Mouse (Mus musculus) macrophage (primary cell): ENCODE measurements around the gene Ppara. TPM values are rescaled to one million over a fixed set of nuclear protein-coding genes. Genes with fewer than 3 reads are reported as not detected.

Experiments used
- H3K27ac ChIP-seq: fragments of 350-480 bp; formaldehyde crosslinking; 2 replicates; pipeline ENCODE4 v1.9.0; 2021
- H3K36me3 ChIP-seq: fragments of 350-480 bp; formaldehyde crosslinking; 2 replicates; pipeline ENCODE4 v1.9.0; 2021; ENCODE audit errors: inconsistent target
- H3K4me3 ChIP-seq: fragments of 350-480 bp; formaldehyde crosslinking; 2 replicates; pipeline ENCODE4 v1.9.0; 2021; ENCODE audit errors: inconsistent target
- H3K79me2 ChIP-seq: fragments of 350-480 bp; formaldehyde crosslinking; 2 replicates; pipeline ENCODE4 v1.9.0; 2021; ENCODE audit errors: inconsistent target
- WGBS: methylation state at CpG from one replicate; pipeline ENCODE4 v1.1.7; 2026; ENCODE audit warnings: inconsistent platforms; ENCODE audit not compliant: missing documents; 5-methylcytosine and 5-hydroxymethylcytosine counted together
- polyA plus RNA-seq: library from polyadenylated mRNA; stranded (reverse); fragments of 250-400 nt; gene quantifications from 3 replicates; pipeline ENCODE4 v1.2.4, GENCODE M21; 2018; ENCODE audit warnings: inconsistent platforms

Ppara gene
- polyA plus RNA-seq, 1 experiment from 2014 or later, result not detected

- no peak overlapping the region for H3K27ac ChIP-seq
- WGBS, result 97% methylated on average over 9 of the region's 9 CpGs
- H3K79me2 ChIP-seq, result no peaks in the 10 kb centered on the region
- no peak overlapping the region for H3K4me3 ChIP-seq
- peaks cover 43% of the 10 kb centered on the region; the same call in 1 of the 2 replicates for H3K36me3 ChIP-seq
Observed at GRCm38 (mm10) chr15:85700716-85701115, 34.1 kb upstream of the Ppara start.

GRCm38 (mm10) chr15:85701128-85701930 lies 33.5 kb upstream of the Ppara start:
- peaks cover 41% of the 10 kb centered on the region; the same call in 1 of the 2 replicates for H3K36me3 ChIP-seq
- H3K27ac ChIP-seq, result no peak overlapping the region
- no peaks in the 10 kb centered on the region for H3K79me2 ChIP-seq
- WGBS, result 97% methylated on average over 10 of the region's 10 CpGs
- H3K4me3 ChIP-seq, result no peak overlapping the region

- Histone ChIP-seq H3K27ac (no peak overlapping the region), H3K79me2 (no peaks in the 10 kb centered on the region), H3K36me3 (peaks cover 39% of the 10 kb centered on the region; the same call in 1 of the 2 replicates), H3K4me3 (no peak overlapping the region)
- WGBS, result 96% methylated on average over 13 of the region's 13 CpGs
Observed at GRCm38 (mm10) chr15:85702411-85702951, 32.3 kb upstream of the Ppara start.

DNA sequence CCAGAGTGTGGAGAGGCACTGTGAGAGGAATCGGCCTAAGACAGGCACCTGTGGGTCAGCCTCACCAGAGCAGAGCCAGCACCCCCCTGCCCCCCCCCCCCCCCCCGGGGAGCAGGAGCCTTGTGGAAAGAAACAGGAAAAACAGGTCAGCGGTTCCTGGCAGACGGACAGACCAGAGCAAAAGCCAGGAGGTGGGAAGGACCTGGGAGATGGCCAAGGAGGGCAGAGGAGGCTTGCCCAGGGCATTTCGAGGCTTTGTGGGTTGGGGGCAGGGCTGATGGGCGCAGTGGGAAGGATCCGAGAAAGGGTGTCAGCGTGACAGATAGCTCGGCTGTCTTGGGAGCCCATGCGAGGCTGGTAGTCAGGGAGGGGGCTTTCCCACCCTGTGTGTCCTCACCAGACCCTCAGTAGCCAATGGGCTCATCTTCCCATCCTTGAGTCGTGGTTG lies 31.6 kb upstream of the Ppara start:
- no peaks in the 10 kb centered on the region for H3K79me2 ChIP-seq
- 86% methylated on average over 11 of the region's 11 CpGs for WGBS
- peaks cover 38% of the 10 kb centered on the region; the same call in 1 of the 2 replicates for H3K36me3 ChIP-seq
- no peak overlapping the region for H3K27ac ChIP-seq
- no peak overlapping the region for H3K4me3 ChIP-seq

GRCm38 (mm10) chr15:85703858-85704257 lies 30.9 kb upstream of the Ppara start:
- Histone ChIP-seq H3K36me3 (peaks cover 38% of the 10 kb centered on the region; the same call in 1 of the 2 replicates), H3K27ac (no peak overlapping the region), H3K4me3 (no peak overlapping the region), H3K79me2 (no peaks in the 10 kb centered on the region)
- 92% methylated on average over 4 of the region's 4 CpGs for WGBS

- Histone ChIP-seq H3K27ac (no peak overlapping the region), H3K79me2 (no peaks in the 10 kb centered on the region), H3K36me3 (peaks cover 34% of the 10 kb centered on the region; the same call in 1 of the 2 replicates), H3K4me3 (no peak overlapping the region)
- 92% methylated on average over 8 of the region's 8 CpGs for WGBS
Observed at GRCm38 (mm10) chr15:85704341-85705012, 30.3 kb upstream of the Ppara start.

DNA sequence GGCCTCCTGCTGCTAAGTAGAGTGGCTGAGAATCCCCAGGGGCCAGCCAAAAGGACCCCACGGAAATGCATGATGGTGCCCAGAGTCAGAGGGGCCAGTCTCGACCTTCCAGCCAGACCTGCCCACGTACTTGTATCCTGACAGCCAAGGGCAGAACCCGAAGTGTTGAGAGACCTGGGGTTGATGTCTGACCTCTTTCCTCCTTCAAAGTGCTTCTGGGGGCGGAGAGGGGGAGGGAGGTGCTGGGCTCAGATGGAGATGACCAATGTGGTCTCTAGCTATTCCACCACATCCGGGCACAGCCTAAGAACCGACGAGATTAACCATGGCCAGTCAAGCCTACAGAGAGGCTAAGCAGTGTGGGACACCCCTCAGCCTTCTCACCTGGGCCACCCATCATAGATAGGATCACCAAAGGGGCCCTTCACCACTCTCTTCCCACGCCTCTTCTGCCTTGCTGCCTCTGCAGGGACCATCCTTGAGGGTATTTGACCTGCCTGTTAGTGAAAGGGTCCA lies 29.7 kb upstream of the Ppara start:
- Histone ChIP-seq H3K4me3 (no peak overlapping the region), H3K79me2 (no peaks in the 10 kb centered on the region), H3K36me3 (peaks cover 33% of the 10 kb centered on the region; the same call in 1 of the 2 replicates), H3K27ac (no peak overlapping the region)
- 85% methylated on average over 9 of the region's 9 CpGs for WGBS

DNA sequence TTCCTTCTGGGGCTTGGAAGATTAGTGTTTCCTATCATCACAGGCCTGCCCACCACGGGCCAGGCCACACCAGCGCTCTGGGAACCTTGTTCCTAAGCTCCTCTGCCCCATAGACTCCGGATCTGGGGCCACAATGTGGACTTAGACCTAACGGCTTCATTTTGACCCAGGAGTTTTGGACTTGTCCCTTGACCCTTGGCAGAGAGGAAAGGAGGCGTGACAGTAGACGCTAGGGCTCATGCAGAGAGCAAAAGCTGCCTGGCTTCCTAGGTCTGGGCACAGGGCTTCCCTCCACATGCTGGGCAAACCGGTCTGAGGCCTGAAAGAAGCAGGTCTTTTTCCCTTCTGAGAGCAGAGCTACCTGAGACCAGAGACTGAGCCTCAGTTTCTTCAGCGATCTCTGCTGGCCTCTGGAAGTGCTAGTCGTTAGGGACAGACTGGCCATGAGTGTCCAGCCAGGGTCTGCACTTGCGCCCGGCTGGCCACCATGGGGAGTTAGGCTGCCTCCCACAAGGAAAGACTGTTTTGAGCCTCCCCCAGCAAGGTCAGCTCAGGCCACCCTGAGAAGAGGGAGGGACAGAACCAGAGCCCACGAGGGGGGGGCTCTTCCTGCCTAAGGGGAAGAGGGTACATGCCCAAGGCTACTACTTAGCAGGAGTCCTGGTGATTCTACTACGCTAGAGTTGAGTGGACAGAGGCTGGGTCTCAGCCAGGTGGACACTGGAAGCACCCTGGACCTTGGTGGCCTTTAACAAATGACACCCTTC lies 29.0 kb upstream of the Ppara start:
- Histone ChIP-seq H3K79me2 (no peaks in the 10 kb centered on the region), H3K27ac (no peak overlapping the region), H3K36me3 (peaks cover 33% of the 10 kb centered on the region; the same call in 1 of the 2 replicates), H3K4me3 (no peak overlapping the region)
- 81% methylated on average over 11 of the region's 13 CpGs for WGBS

DNA sequence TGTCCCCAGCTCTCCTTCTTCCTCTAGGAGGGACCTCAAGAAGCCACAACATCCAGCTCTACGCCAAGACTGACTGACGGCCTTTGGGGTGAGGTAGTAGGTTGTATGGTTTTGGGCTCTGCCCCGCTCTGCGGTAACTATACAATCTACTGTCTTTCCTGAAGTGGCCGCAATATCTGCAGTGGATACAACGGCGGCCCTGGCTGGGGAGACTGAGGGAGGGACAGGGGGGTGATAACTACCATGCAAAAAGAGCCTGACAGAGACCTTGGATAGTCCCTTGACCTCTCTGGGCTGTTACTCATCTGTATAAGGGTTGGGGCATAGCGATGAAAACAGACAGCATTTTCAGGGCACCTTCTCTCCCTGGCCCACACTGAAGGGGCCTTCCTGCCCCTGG lies 28.3 kb upstream of the Ppara start:
- Histone ChIP-seq H3K36me3 (peaks cover 27% of the 10 kb centered on the region; the same call in 1 of the 2 replicates), H3K27ac (no peak overlapping the region), H3K79me2 (no peaks in the 10 kb centered on the region), H3K4me3 (no peak overlapping the region)
- WGBS, result 84% methylated on average over 7 of the region's 8 CpGs

DNA sequence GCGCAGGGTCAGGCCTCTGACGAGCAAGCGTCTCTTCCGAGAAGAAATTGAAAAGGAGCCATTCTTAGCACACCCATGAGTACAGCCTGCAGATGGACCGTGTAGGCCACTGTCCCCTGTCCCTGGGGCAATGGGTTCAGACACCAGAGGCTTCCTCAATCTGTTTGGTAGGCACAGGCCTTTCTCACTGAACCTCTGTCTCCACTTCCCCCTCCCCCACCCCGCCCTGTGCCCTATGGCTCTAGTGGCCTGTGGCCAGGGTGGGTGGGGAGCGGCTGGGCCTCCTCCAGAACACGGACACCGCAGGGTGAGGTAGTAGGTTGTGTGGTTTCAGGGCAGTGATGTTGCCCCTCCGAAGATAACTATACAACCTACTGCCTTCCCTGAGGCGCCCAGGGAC lies 27.8 kb upstream of the Ppara start:
- Histone ChIP-seq H3K27ac (no peak overlapping the region), H3K36me3 (peaks cover 22% of the 10 kb centered on the region; the same call in 1 of the 2 replicates), H3K4me3 (no peak overlapping the region), H3K79me2 (no peaks in the 10 kb centered on the region)
- 91% methylated on average over 11 of the region's 11 CpGs for WGBS

DNA sequence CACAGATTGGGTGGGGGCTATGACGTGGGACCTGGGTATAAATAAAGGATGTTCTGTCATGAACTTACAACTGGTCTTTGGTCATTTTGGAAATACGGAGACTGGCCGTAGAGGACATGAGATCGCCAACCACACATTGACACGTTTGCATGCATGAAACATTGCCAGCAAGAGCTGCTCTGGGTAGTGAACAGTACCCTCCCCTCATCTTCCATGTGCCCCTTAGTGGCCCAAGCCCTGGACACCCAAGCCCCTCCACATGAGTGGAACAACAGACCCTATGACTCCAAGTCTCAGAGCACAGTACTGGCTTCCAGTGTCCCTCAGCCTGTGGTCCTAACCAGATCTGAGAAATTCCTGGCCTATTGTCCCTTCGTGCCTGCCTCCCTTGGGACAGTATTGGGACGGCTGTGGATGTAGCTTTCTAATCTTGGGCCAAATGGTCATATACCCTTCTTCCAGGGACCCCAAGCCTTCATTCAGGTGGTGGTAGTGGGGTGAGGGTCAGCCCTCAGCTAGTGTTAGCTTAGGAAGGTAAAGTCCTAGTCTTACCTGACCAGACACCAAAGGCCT lies 27.2 kb upstream of the Ppara start:
- no peaks in the 10 kb centered on the region for H3K79me2 ChIP-seq
- H3K4me3 ChIP-seq, result no peak overlapping the region
- H3K36me3 ChIP-seq, result peaks cover 17% of the 10 kb centered on the region; the same call in 1 of the 2 replicates
- 86% methylated on average over 7 of the region's 7 CpGs for WGBS
- H3K27ac ChIP-seq, result no peak overlapping the region

- H3K79me2 ChIP-seq, result no peaks in the 10 kb centered on the region
- H3K36me3 ChIP-seq, result peaks cover 17% of the 10 kb centered on the region; the same call in 1 of the 2 replicates
- H3K4me3 ChIP-seq, result no peak overlapping the region
- WGBS, result 86% methylated on average over 2 of the region's 2 CpGs
- no peak overlapping the region for H3K27ac ChIP-seq
Observed at GRCm38 (mm10) chr15:85708217-85708616, 26.6 kb upstream of the Ppara start.

- Histone ChIP-seq H3K27ac (no peak overlapping the region), H3K79me2 (no peaks in the 10 kb centered on the region), H3K36me3 (peaks cover 13% of the 10 kb centered on the region; the same call in 1 of the 2 replicates), H3K4me3 (no peak overlapping the region)
- 88% methylated on average over 4 of the region's 4 CpGs for WGBS
Observed at GRCm38 (mm10) chr15:85708843-85709242, 25.9 kb upstream of the Ppara start.
